Mouse (Mus musculus) cerebellum, adult 9-10 months (tissue): ENCODE measurements around the gene Olfr213.
"Not testable (repeated sequence)": the region's sequence is repeated elsewhere in the genome, so short reads cannot be mapped to it uniquely, and the experiment has no call there.

Source experiments
- DNase-seq: peaks from one replicate; pipeline ENCODE4 v3.0.0; 2022

Olfr213 gene

GRCm38 (mm10) chr6:116538156-116538555 lies at the start of gene Olfr213:
Olfr213 (plus strand) TSS chr6:116538456.
- DNase-seq = no peak

GRCm38 (mm10) chr6:116488791-116489190 lies 49.5 kb upstream of the Olfr213 start, which contains the start of gene Olfr211:
Olfr211 (plus strand) TSS chr6:116489091.
- peak; percentile 5 for DNase-seq

GRCm38 (mm10) chr6:116493742-116494141 lies 44.5 kb upstream of the Olfr213 start:
- DNase-seq = no peak

GRCm38 (mm10) chr6:116495960-116496359 lies 42.3 kb upstream of the Olfr213 start:
- DNase-seq = no peak

- not testable (repeated sequence) for DNase-seq
These were observed 31.8 kb upstream of the Olfr213 start, which contains the start of gene Olfr212 for GRCm38 (mm10) chr6:116506302-116507003. Olfr212 (plus strand) TSS chr6:116506516.

GRCm38 (mm10) chr6:116514832-116515231 lies 23.4 kb upstream of the Olfr213 start:
- DNase-seq = no peak

- no peak for DNase-seq
These were observed 4.2 kb downstream of the Olfr213 start for GRCm38 (mm10) chr6:116542500-116542899.

- not testable (repeated sequence) for DNase-seq
These were observed 12.6 kb downstream of the Olfr213 start, which contains the start of gene Gm5580 for GRCm38 (mm10) chr6:116550841-116551240. Gm5580 (plus strand) TSS chr6:116551141.

- no peak for DNase-seq
These were observed 15.7 kb downstream of the Olfr213 start, which contains the start of gene Olfr214 for GRCm38 (mm10) chr6:116553935-116554334. Olfr214 (plus strand) TSS chr6:116554235.

- DNase-seq = no peak
These were observed 16.7 kb downstream of the Olfr213 start for GRCm38 (mm10) chr6:116554952-116555351.

- DNase-seq = peak; percentile 37
These were observed 31.6 kb downstream of the Olfr213 start for GRCm38 (mm10) chr6:116569834-116570233.

- no peak for DNase-seq
These were observed 45.8 kb downstream of the Olfr213 start, which contains the start of gene Olfr215 for GRCm38 (mm10) chr6:116584095-116584494. Olfr215 (minus strand) TSS chr6:116584195.
